Mouse (Mus musculus) kidney, adult 18-20 months (tissue): ENCODE measurements around the gene Coro7.
A peak's percentile ranks its signal among the peaks of the same experiment; 100 is the strongest.
"Not testable (repeated sequence)": the region's sequence is repeated elsewhere in the genome, so short reads cannot be mapped to it uniquely, and the experiment has no call there.

Source experiments
- DNase-seq: peaks from one replicate; pipeline ENCODE4 v3.0.0; 2021

The Coro7 gene

GRCm38 (mm10) chr16:4592909-4593875 is 86.4 kb downstream of the Coro7 start:
- peak; percentile 81 for DNase-seq

GRCm38 (mm10) chr16:4590236-4590635 is 89.3 kb downstream of the Coro7 start:
- DNase-seq = no peak

GRCm38 (mm10) chr16:4587516-4588210 is 91.9 kb downstream of the Coro7 start:
- peak; percentile 64 for DNase-seq

GRCm38 (mm10) chr16:4586531-4587123 is 93.0 kb downstream of the Coro7 start:
- DNase-seq = peak; percentile 98

DNA sequence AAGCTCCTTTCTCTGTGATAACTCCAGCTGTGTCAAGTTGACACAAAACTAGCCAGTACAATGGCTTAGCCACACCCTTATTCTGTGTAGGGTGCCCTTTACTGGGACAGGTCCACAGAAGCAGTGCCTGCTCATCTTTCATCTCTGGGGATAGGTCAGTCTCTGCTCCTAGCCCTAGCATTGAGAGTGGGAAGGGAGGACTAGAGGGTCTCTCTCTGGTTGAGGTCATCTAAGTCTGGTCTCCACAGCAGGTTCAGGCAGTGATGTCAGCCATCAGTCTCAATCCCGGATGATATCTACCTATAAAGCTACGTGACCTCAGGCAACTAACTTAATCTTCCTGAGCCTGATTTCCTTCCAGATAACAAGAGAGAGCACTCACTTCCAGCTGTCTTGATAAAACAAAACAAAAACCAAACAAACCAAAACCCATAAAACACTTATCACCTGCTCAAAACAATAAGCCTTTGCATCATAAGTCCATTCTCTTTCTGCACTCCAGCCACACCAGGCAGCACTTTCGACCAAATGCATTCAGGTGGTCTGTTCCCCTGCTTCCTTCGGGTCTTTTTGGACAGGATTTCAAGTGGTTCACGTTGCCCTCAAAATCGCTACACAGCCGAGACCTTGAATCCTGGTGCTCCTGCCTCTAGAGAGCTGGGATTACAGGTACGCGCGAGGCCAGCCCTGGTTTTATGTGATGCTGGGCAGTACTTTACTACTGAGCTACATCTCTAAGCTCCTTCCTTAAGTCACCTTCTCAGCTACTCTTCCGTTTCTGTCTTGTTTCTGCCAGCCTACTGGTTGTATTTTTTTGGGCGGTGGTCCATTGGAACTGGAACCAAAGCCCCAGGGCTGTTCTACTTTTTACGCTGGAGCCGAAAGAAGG is 93.7 kb downstream of the Coro7 start:
- DNase-seq = no peak

DNA sequence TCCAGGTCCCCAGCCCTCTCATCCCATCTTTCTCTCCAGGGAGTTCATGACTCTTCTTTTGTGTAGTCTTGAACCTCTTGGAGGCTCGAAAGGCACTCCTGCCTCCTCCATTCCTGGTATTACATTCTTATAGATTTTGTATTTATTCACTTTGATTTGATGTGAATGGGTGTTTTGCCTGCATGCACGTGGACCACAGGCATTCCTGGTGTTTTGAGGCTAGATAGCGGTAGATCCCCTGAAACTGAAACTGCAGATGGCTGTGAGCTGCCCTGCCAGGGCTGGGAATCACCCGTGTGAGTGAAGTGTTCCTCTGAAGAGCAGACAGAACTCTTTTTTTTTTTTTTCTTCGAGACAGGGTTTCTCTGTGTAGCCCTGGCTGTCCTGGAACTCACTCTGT is 95.1 kb downstream of the Coro7 start:
- no peak for DNase-seq

DNA sequence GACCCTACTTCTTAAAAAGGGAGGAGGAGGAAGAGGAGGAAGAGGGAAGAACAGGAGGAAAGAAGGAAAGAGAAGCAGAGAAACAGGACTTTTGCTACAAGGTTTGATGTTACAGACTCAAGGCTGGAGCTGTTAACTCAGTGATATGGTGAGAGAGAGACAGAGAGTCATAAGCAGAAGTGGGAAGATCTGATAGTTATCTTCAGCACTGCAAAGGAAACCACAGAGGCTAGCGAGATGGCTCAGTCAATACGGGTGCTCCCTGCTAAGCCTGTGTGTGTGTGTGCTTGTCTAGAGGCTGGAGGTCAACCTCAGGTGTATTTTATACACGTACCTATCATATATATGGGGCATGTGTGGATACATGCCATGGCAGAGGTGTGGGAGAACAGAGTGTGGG is 95.8 kb downstream of the Coro7 start:
- no peak for DNase-seq

DNA sequence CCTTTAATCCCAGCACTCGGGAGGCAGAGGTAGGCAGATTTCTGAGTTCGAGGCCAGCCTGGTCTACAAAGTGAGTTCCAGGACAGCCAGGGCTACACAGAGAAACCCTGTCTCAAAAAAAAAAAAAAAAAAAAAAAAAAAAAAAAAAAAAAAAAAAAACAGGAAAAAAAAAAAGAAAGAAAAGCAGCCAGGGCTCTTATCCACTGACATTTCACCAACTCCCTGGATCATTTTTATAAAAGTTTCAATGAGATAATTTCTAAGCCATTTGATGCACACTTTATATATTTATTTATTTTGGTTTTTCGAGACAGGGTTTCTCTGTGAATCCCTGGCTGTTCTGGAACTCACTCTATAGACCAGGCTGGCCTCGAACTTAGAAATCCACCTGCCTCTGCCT is 98.4 kb downstream of the Coro7 start:
- DNase-seq = not testable (repeated sequence)

GRCm38 (mm10) chr16:4578630-4579029 is 100.9 kb downstream of the Coro7 start:
- DNase-seq = no peak

- DNase-seq = no peak
Observed at GRCm38 (mm10) chr16:4576873-4577272, 102.7 kb downstream of the Coro7 start.
